22 mouse cellular contexts compared by ENCODE assay signal in the genomic region with DNA sequence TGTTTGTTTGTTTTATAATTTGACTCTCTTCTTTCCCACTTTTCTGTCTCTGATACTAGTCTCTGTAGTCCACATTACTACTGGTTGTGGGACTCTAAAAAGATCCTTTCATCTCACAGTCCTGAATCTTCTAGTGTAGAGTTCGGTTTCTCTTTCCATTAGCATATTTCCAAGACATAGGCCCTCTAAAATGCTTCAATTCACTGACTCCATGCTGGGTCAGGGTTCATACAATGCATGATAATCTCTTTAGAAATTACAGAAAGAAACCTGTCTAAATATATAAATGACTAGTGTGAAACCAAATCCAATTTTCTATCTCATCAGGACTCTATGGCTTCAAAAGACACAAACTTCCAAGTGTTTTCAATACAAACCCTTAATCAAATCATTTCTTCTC. TPM values are rescaled to one million over a fixed set of nuclear protein-coding genes. Genes with fewer than 3 reads are reported as not detected.
A peak's percentile ranks its signal among the peaks of the same experiment; 100 is the strongest.
DNase-seq lines count a peak whose midpoint lies in the region; ATAC-seq lines count a peak whose summit lies in the region.
"Had no signal": no experiment of that assay in that cellular context is flagged by ENCODE, and none has a peak within 500 bp of the region (broad histone marks: within the 10 kb centered on the region; RNA-seq: fewer than 3 reads in every experiment).

No protein-coding gene starts in this region.

- no peaks in the 10 kb centered on the region for H3K4me1 ChIP-seq in midbrain, embryonic 12.5 days
- no peaks in the 10 kb centered on the region for H3K4me1 ChIP-seq in midbrain, embryonic 10.5 days
- no peaks in the 10 kb centered on the region for H3K4me1 ChIP-seq in midbrain, embryonic 14.5 days (ENCODE audit: control insufficient read depth, insufficient read depth, low read length)
- H3K4me1 ChIP-seq in midbrain, embryonic 16.5 days (ENCODE audit: control insufficient read depth, insufficient read depth, low read length) = no peaks in the 10 kb centered on the region
- H3K4me1 ChIP-seq: embryonic facial prominence, embryonic 10.5 days; embryonic facial prominence, embryonic 12.5 days; forebrain, embryonic 13.5 days; forebrain, embryonic 15.5 days had no signal

- 33% methylated on average over 1 of the region's 1 CpGs for WGBS in midbrain, embryonic 12.5 days
- WGBS in midbrain, embryonic 10.5 days = 81% methylated on average over 1 of the region's 1 CpGs
- WGBS in midbrain, embryonic 14.5 days = 24% methylated on average over 1 of the region's 1 CpGs
- 35% methylated on average over 1 of the region's 1 CpGs for WGBS in midbrain, embryonic 16.5 days

- H3K9ac ChIP-seq in midbrain, embryonic 12.5 days (replicated peaks) = no peak overlapping the region
- no peak overlapping the region for H3K9ac ChIP-seq in midbrain, embryonic 14.5 days (replicated peaks; ENCODE audit: low read length)
- no peak overlapping the region for H3K9ac ChIP-seq in midbrain, embryonic 16.5 days (ENCODE audit: low read depth, low read length)
- H3K9ac ChIP-seq: embryonic facial prominence, embryonic 12.5 days; forebrain, embryonic 13.5 days; forebrain, embryonic 15.5 days; forebrain, postnatal 0 days had no signal

- ATAC-seq in midbrain, embryonic 12.5 days (ENCODE audit: low FRiP score, low read depth) = peak; percentile 87
- ATAC-seq in midbrain, embryonic 14.5 days (ENCODE audit: low FRiP score, low TSS enrichment) = peak; percentile 60; the same call in 1 of the 2 replicates
- no peak for ATAC-seq in midbrain, embryonic 16.5 days
- ATAC-seq: forebrain, embryonic 13.5 days; forebrain, embryonic 15.5 days; forebrain, postnatal 0 days had no signal

- no peak overlapping the region for H3K4me3 ChIP-seq in midbrain, embryonic 12.5 days
- no peak overlapping the region for H3K4me3 ChIP-seq in midbrain, embryonic 10.5 days
- no peak overlapping the region for H3K4me3 ChIP-seq in midbrain, embryonic 14.5 days (replicated peaks; ENCODE audit: low read depth, low read length)
- no peak overlapping the region for H3K4me3 ChIP-seq in midbrain, embryonic 16.5 days (ENCODE audit: low read depth, low read length)
- H3K4me3 ChIP-seq: embryonic facial prominence, embryonic 10.5 days; embryonic facial prominence, embryonic 12.5 days; forebrain, embryonic 13.5 days; forebrain, embryonic 15.5 days had no signal

- no peak overlapping the region for H3K27ac ChIP-seq in midbrain, embryonic 12.5 days (replicated peaks)
- no peak overlapping the region for H3K27ac ChIP-seq in midbrain, embryonic 10.5 days (replicated peaks)
- H3K27ac ChIP-seq in midbrain, embryonic 14.5 days (replicated peaks; ENCODE audit: low read depth, low read length) = no peak overlapping the region
- no peak overlapping the region for H3K27ac ChIP-seq in midbrain, embryonic 16.5 days (ENCODE audit: low read length)
- H3K27ac ChIP-seq: embryonic facial prominence, embryonic 10.5 days; embryonic facial prominence, embryonic 12.5 days; forebrain, embryonic 13.5 days; forebrain, embryonic 15.5 days had no signal

- no peak overlapping the region for H3K4me2 ChIP-seq in midbrain, embryonic 12.5 days (replicated peaks)
- no peak overlapping the region for H3K4me2 ChIP-seq in midbrain, embryonic 14.5 days (ENCODE audit: low read length)
- H3K4me2 ChIP-seq in midbrain, embryonic 16.5 days (ENCODE audit: low read length) = no peak overlapping the region
- H3K4me2 ChIP-seq: embryonic facial prominence, embryonic 12.5 days; forebrain, embryonic 13.5 days; forebrain, embryonic 15.5 days had no signal

- H3K27me3 ChIP-seq in midbrain, embryonic 12.5 days = no peaks in the 10 kb centered on the region
- H3K27me3 ChIP-seq in midbrain, embryonic 10.5 days (ENCODE audit: low read depth, poor library complexity, severe bottlenecking) = no peaks in the 10 kb centered on the region
- H3K27me3 ChIP-seq in midbrain, embryonic 14.5 days (ENCODE audit: control insufficient read depth, insufficient read depth, low read length) = no peaks in the 10 kb centered on the region
- no peaks in the 10 kb centered on the region for H3K27me3 ChIP-seq in midbrain, embryonic 16.5 days (ENCODE audit: control insufficient read depth, insufficient read depth, low read depth, low read length)
- H3K27me3 ChIP-seq: embryonic facial prominence, embryonic 12.5 days; forebrain, embryonic 13.5 days; forebrain, embryonic 15.5 days had no signal

- H3K9me3 ChIP-seq in midbrain, embryonic 12.5 days = no peaks in the 10 kb centered on the region
- 0 out of 2 replicates have a peak, but pooled peaks cover 3% of the 10 kb centered on the region for H3K9me3 ChIP-seq in midbrain, embryonic 10.5 days (replicated peaks)
- 0 out of 2 replicates have a peak, but pooled peaks cover 3% of the 10 kb centered on the region for H3K9me3 ChIP-seq in midbrain, embryonic 14.5 days (ENCODE audit: control insufficient read depth, low read length)
- no peaks in the 10 kb centered on the region; the same call in 1 of the 2 replicates for H3K9me3 ChIP-seq in midbrain, embryonic 16.5 days (replicated peaks; ENCODE audit: control insufficient read depth, low read length, poor library complexity, severe bottlenecking)
- H3K9me3 ChIP-seq: embryonic facial prominence, embryonic 10.5 days; embryonic facial prominence, embryonic 12.5 days; forebrain, embryonic 13.5 days; forebrain, embryonic 15.5 days had no signal

- H3K36me3 ChIP-seq in midbrain, embryonic 12.5 days = no peaks in the 10 kb centered on the region
- H3K36me3 ChIP-seq in midbrain, embryonic 10.5 days = no peaks in the 10 kb centered on the region
- H3K36me3 ChIP-seq in midbrain, embryonic 14.5 days (ENCODE audit: control insufficient read depth, insufficient read depth, low read length) = no peaks in the 10 kb centered on the region
- no peaks in the 10 kb centered on the region for H3K36me3 ChIP-seq in midbrain, embryonic 16.5 days (ENCODE audit: control insufficient read depth, insufficient read depth, low read length)
- H3K36me3 ChIP-seq: embryonic facial prominence, embryonic 10.5 days; embryonic facial prominence, embryonic 12.5 days; forebrain, embryonic 15.5 days had no signal

- no peak for DNase-seq in midbrain, embryonic 10.5 days (ENCODE audit: low spot score)
- DNase-seq in midbrain, embryonic 14.5 days = peak; percentile 13
- DNase-seq in thymus, postnatal 0 days (ENCODE audit: low spot score) = no peak
- DNase-seq: adrenal gland, adult 2 months; adrenal gland, postnatal 10 days; adrenal gland, postnatal 25 days; cerebellum, adult 11-12 months; cerebellum, adult 2 months; cerebellum, adult 9-10 months; cerebellum, postnatal 10 days; cerebellum, postnatal 25 days; forebrain, postnatal 0 days had no signal

RNA-seq across cellular contexts. Expression of a gene that starts 36.5 kb away (rescaled TPM):
- polyA plus RNA-seq in midbrain, embryonic 12.5 days (2016; fragmentation: Nextera tagmentation; extraction: Ambion mirVana) = 0.09 TPM in 1 of 2 replicates, not detected in the other
- not detected in 2 replicates for polyA plus RNA-seq in midbrain, embryonic 10.5 days (2016; fragmentation: Nextera tagmentation; extraction: Ambion mirVana)
- not detected in 2 replicates for polyA plus RNA-seq in midbrain, embryonic 14.5 days (2014; fragmentation: Nextera tagmentation; extraction: Ambion mirVana)
- not detected in 2 replicates for polyA plus RNA-seq in midbrain, embryonic 16.5 days (2015; fragmentation: Nextera tagmentation; extraction: Ambion mirVana)
- 0.06 TPM in 1 of 2 replicates, not detected in the other for polyA plus RNA-seq in thymus, postnatal 0 days (2015; fragmentation: Nextera tagmentation; extraction: Ambion mirVana)
- polyA plus RNA-seq: adrenal gland, adult 2 months; C2C12; cerebellum, adult 2 months; cortical plate, adult 2 months; embryonic facial prominence, embryonic 12.5 days; embryonic facial prominence, embryonic 14.5 days; forebrain, embryonic 11.5 days; forebrain, embryonic 13.5 days; forebrain, embryonic 15.5 days; forebrain, postnatal 0 days had no signal
